Mouse (Mus musculus): ENCODE results near the gene Cntn4.

- no peak for TF ChIP-seq CTCF (IDR thresholded peaks at IDR 0.05; ENCODE audit: borderline replicate concordance, insufficient read depth, low read depth, low read length)
- no peak for TF ChIP-seq POLR2A (IDR thresholded peaks at IDR 0.05; ENCODE audit: borderline replicate concordance, insufficient read depth, low read length)
These were observed 889.6 kb downstream of the Cntn4 start for GRCm38 (mm10) chr6:106566929-106567621.

Data from cerebellum, adult 2 months (tissue).